In genomic region chr17:79330397-79330796, GRCm38 (mm10) we compare ENCODE assay signal across 24 mouse cellular contexts. TPM values are rescaled to one million over a fixed set of nuclear protein-coding genes. Genes with fewer than 3 reads are reported as not detected.
DNase-seq lines count a peak whose midpoint lies in the region; ATAC-seq and TF ChIP-seq lines count a peak whose summit lies in the region.
"Had no signal": no experiment of that assay in that cellular context is flagged by ENCODE, and none has a peak within 500 bp of the region (broad histone marks: within the 10 kb centered on the region; RNA-seq: fewer than 3 reads in every experiment).

No protein-coding gene starts in this region.

- no peak for TF ChIP-seq EP300 in liver, embryonic 14.5 days (IDR thresholded peaks at IDR 0.05; ENCODE audit: low read depth)
- TF ChIP-seq EP300 in liver, postnatal 0 days (IDR thresholded peaks at IDR 0.05; ENCODE audit: low read depth) = no peak
- no peak for TF ChIP-seq EP300 in lung, postnatal 0 days (IDR thresholded peaks at IDR 0.05)

- no peaks in the 10 kb centered on the region for H3K4me1 ChIP-seq in heart, embryonic 10.5 days
- no peaks in the 10 kb centered on the region for H3K4me1 ChIP-seq in heart, embryonic 11.5 days (ENCODE audit: control insufficient read depth, insufficient read depth, low read length)
- peaks cover 0 to 12% of the 10 kb centered on the region in 2 experiments; a peak in 3 of 4 replicates for H3K4me1 ChIP-seq in liver, embryonic 14.5 days (replicated peaks; ENCODE audit: control insufficient read depth in 2 of 2, insufficient read depth in 2 of 2, low read length in 1 of 2)
- no peaks in the 10 kb centered on the region for H3K4me1 ChIP-seq in liver, postnatal 0 days (ENCODE audit: insufficient read depth)
- H3K4me1 ChIP-seq in lung, postnatal 0 days (ENCODE audit: insufficient read depth, low read depth, low read length) = no peaks in the 10 kb centered on the region
- H3K4me1 ChIP-seq: embryonic facial prominence, embryonic 15.5 days; forebrain, embryonic 10.5 days; forebrain, embryonic 12.5 days had no signal

- no peak for ATAC-seq in heart, embryonic 11.5 days (replicated peaks; ENCODE audit: insufficient number of reproducible peaks, low FRiP score, low TSS enrichment)
- ATAC-seq in liver, embryonic 14.5 days (ENCODE audit: insufficient read depth) = no peak
- no peak for ATAC-seq in liver, postnatal 0 days
- ATAC-seq in lung, postnatal 0 days = peak; percentile 52
- ATAC-seq: forebrain, embryonic 14.5 days had no signal

- peaks cover 19% of the 10 kb centered on the region for H3K36me3 ChIP-seq in heart, embryonic 10.5 days
- H3K36me3 ChIP-seq in heart, embryonic 11.5 days (ENCODE audit: control insufficient read depth, insufficient read depth, low read length) = 0 out of 2 replicates have a peak, but pooled peaks cover 2% of the 10 kb centered on the region
- H3K36me3 ChIP-seq in liver, embryonic 14.5 days (replicated peaks; ENCODE audit: control insufficient read depth, insufficient read depth, low read depth) = peaks cover 40% of the 10 kb centered on the region
- H3K36me3 ChIP-seq in liver, postnatal 0 days (replicated peaks; ENCODE audit: insufficient read depth, low read length) = peaks cover 10% of the 10 kb centered on the region
- no peaks in the 10 kb centered on the region for H3K36me3 ChIP-seq in lung, postnatal 0 days (ENCODE audit: insufficient read depth, low read length)

- H3K9me3 ChIP-seq in heart, embryonic 10.5 days = no peaks in the 10 kb centered on the region
- H3K9me3 ChIP-seq in heart, embryonic 11.5 days (replicated peaks; ENCODE audit: control insufficient read depth, low read length) = no peaks in the 10 kb centered on the region
- no peaks in the 10 kb centered on the region for H3K9me3 ChIP-seq in liver, embryonic 14.5 days (ENCODE audit: control insufficient read depth, low read length)
- no peaks in the 10 kb centered on the region for H3K9me3 ChIP-seq in liver, postnatal 0 days (ENCODE audit: low read length)
- no peaks in the 10 kb centered on the region for H3K9me3 ChIP-seq in lung, postnatal 0 days (ENCODE audit: low read length)
- H3K9me3 ChIP-seq: embryonic facial prominence, embryonic 13.5 days; embryonic facial prominence, embryonic 15.5 days; forebrain, embryonic 10.5 days; forebrain, embryonic 12.5 days had no signal

- H3K4me3 ChIP-seq in heart, embryonic 10.5 days = no peak overlapping the region
- no peak overlapping the region for H3K4me3 ChIP-seq in heart, embryonic 11.5 days (ENCODE audit: low read depth, low read length)
- no peak overlapping the region for H3K4me3 ChIP-seq in liver, embryonic 14.5 days (ENCODE audit: insufficient read depth in 1 of 2, low read depth in 2 of 2, low read length in 2 of 2)
- H3K4me3 ChIP-seq in liver, postnatal 0 days (ENCODE audit: low read depth, low read length) = no peak overlapping the region
- H3K4me3 ChIP-seq in lung, postnatal 0 days (ENCODE audit: low read depth, low read length) = no peak overlapping the region
- H3K4me3 ChIP-seq: embryonic facial prominence, embryonic 13.5 days; embryonic facial prominence, embryonic 15.5 days; erythroblast, embryonic 14.5 days; forebrain, embryonic 10.5 days; forebrain, embryonic 12.5 days had no signal

- no peak overlapping the region for H3K9ac ChIP-seq in heart, embryonic 11.5 days (ENCODE audit: low read depth, low read length)
- H3K9ac ChIP-seq in liver, embryonic 14.5 days (replicated peaks) = no peak overlapping the region
- H3K9ac ChIP-seq in liver, postnatal 0 days (replicated peaks) = no peak overlapping the region
- H3K9ac ChIP-seq in lung, postnatal 0 days (replicated peaks; ENCODE audit: low read depth) = no peak overlapping the region
- H3K9ac ChIP-seq: embryonic facial prominence, embryonic 13.5 days; embryonic facial prominence, embryonic 15.5 days; forebrain, embryonic 12.5 days had no signal

- no peaks in the 10 kb centered on the region; the same call in 1 of the 2 replicates for H3K27me3 ChIP-seq in heart, embryonic 10.5 days (ENCODE audit: insufficient read depth, poor library complexity, severe bottlenecking)
- H3K27me3 ChIP-seq in heart, embryonic 11.5 days (ENCODE audit: control insufficient read depth, insufficient read depth, low read length) = no peaks in the 10 kb centered on the region
- no peaks in the 10 kb centered on the region for H3K27me3 ChIP-seq in liver, embryonic 14.5 days (ENCODE audit: control insufficient read depth, insufficient read depth, low read length)
- H3K27me3 ChIP-seq in liver, postnatal 0 days (ENCODE audit: insufficient read depth, low read length) = no peaks in the 10 kb centered on the region
- H3K27me3 ChIP-seq in lung, postnatal 0 days (replicated peaks; ENCODE audit: insufficient read depth, low read length) = no peaks in the 10 kb centered on the region
- H3K27me3 ChIP-seq: embryonic facial prominence, embryonic 13.5 days; embryonic facial prominence, embryonic 15.5 days; forebrain, embryonic 12.5 days had no signal

- 0 out of 2 replicates have a peak, but pooled peaks have one; percentile 4 for TF ChIP-seq CTCF in liver, embryonic 14.5 days (IDR thresholded peaks at IDR 0.05; ENCODE audit: low read depth)
- TF ChIP-seq CTCF in liver, postnatal 0 days (IDR thresholded peaks at IDR 0.05; ENCODE audit: low read depth) = no peak
- no peak for TF ChIP-seq CTCF in lung, postnatal 0 days (IDR thresholded peaks at IDR 0.05)

- DNase-seq in heart, embryonic 10.5 days (ENCODE audit: low spot score) = peak; percentile 28
- DNase-seq in liver, embryonic 14.5 days (ENCODE audit: low read depth in 3 of 3, low spot score in 3 of 3) = no peak
- no peak for DNase-seq in liver, postnatal 0 days
- peak; percentile 61 for DNase-seq in lung, postnatal 0 days (ENCODE audit: low spot score)
- DNase-seq in lung, postnatal 14 days = no peak
- peak; percentile 55 for DNase-seq in lung, postnatal 36 days
- no peak for DNase-seq in lung, postnatal 4 days
- DNase-seq: adrenal gland, adult 2 months; adrenal gland, postnatal 10 days; adrenal gland, postnatal 25 days; cerebellum, adult 11 months; cerebellum, adult 18-20 months; cerebellum, adult 8-10 months; cerebellum, adult 9-11 months; cerebellum, postnatal 14 days; cerebellum, postnatal 36 days; embryo, embryonic 11 days had no signal

- WGBS in heart, embryonic 10.5 days = 100% methylated on average over 2 of the region's 2 CpGs
- 95% methylated on average over 2 of the region's 2 CpGs for WGBS in heart, embryonic 11.5 days (ENCODE audit: insufficient replicate concordance)
- 89% methylated on average over 2 of the region's 2 CpGs for WGBS in liver, embryonic 14.5 days (ENCODE audit: insufficient replicate concordance)
- 97% methylated on average over 2 of the region's 2 CpGs for WGBS in liver, postnatal 0 days (ENCODE audit: insufficient replicate concordance)
- WGBS in lung, postnatal 0 days = 66% methylated on average over 2 of the region's 2 CpGs

- H3K4me2 ChIP-seq in heart, embryonic 11.5 days = no peak overlapping the region
- H3K4me2 ChIP-seq in liver, embryonic 14.5 days (ENCODE audit: low read depth) = no peak overlapping the region
- no peak overlapping the region for H3K4me2 ChIP-seq in liver, postnatal 0 days (ENCODE audit: low read depth, low read length)
- H3K4me2 ChIP-seq in lung, postnatal 0 days (replicated peaks; ENCODE audit: low read depth, low read length) = no peak overlapping the region
- H3K4me2 ChIP-seq: embryonic facial prominence, embryonic 13.5 days; embryonic facial prominence, embryonic 15.5 days; forebrain, embryonic 12.5 days had no signal

- H3K27ac ChIP-seq in heart, embryonic 10.5 days = no peak overlapping the region
- H3K27ac ChIP-seq in heart, embryonic 11.5 days (ENCODE audit: low read depth, low read length) = no peak overlapping the region
- H3K27ac ChIP-seq in liver, embryonic 14.5 days = no peak overlapping the region
- no peak overlapping the region for H3K27ac ChIP-seq in liver, postnatal 0 days (ENCODE audit: low read depth)
- H3K27ac ChIP-seq in lung, postnatal 0 days (ENCODE audit: low read length) = no peak overlapping the region
- H3K27ac ChIP-seq: embryonic facial prominence, embryonic 13.5 days; embryonic facial prominence, embryonic 15.5 days; forebrain, embryonic 10.5 days; forebrain, embryonic 12.5 days had no signal

RNA-seq across cellular contexts. Expression of gene Cdc42ep3, which starts 24.5 kb away (rescaled TPM):
- 27.8 and 30.1 TPM in 2 replicates for polyA plus RNA-seq in heart, embryonic 10.5 days (2016; fragmentation: Nextera tagmentation; extraction: Ambion mirVana)
- 35.0 and 36.0 TPM in 2 replicates for polyA plus RNA-seq in heart, embryonic 11.5 days (2014; fragmentation: Nextera tagmentation; extraction: Ambion mirVana)
- polyA plus RNA-seq in liver, embryonic 14.5 days (2012; rRNA removed) = 12.5 and 17.2 TPM in 2 replicates
- polyA plus RNA-seq in liver, embryonic 14.5 days (2014; fragmentation: Nextera tagmentation; extraction: Ambion mirVana) = 52.5 and 57.5 TPM in 2 replicates
- polyA plus RNA-seq in liver, postnatal 0 days (2015; fragmentation: Nextera tagmentation; extraction: Ambion mirVana) = 32.7 and 32.9 TPM in 2 replicates
- polyA plus RNA-seq in lung, postnatal 0 days (2015; fragmentation: Nextera tagmentation; extraction: Ambion mirVana) = 71.2 and 81.3 TPM in 2 replicates

Comparison
In these comparisons a context has a peak if more than half of its experiments do, and no peak if none do; other contexts are left out.
1. DNase-seq: peak in heart, embryonic 10.5 days (single experiment), lung, postnatal 0 days (single experiment) and lung, postnatal 36 days (single experiment); none in liver, embryonic 14.5 days (0 of 3), liver, postnatal 0 days (single experiment), lung, postnatal 14 days (single experiment) and lung, postnatal 4 days (0 of 2).